Mouse (Mus musculus): ENCODE data around the gene Gna13. TPM values are rescaled to one million over a fixed set of nuclear protein-coding genes. Genes with fewer than 3 reads are reported as not detected.
A peak's percentile ranks its signal among the peaks of the same experiment; 100 is the strongest.

Gna13 gene
- total and polyA plus RNA-seq, 3 experiments: 51.0 to 102 (median 56.6) TPM

DNA sequence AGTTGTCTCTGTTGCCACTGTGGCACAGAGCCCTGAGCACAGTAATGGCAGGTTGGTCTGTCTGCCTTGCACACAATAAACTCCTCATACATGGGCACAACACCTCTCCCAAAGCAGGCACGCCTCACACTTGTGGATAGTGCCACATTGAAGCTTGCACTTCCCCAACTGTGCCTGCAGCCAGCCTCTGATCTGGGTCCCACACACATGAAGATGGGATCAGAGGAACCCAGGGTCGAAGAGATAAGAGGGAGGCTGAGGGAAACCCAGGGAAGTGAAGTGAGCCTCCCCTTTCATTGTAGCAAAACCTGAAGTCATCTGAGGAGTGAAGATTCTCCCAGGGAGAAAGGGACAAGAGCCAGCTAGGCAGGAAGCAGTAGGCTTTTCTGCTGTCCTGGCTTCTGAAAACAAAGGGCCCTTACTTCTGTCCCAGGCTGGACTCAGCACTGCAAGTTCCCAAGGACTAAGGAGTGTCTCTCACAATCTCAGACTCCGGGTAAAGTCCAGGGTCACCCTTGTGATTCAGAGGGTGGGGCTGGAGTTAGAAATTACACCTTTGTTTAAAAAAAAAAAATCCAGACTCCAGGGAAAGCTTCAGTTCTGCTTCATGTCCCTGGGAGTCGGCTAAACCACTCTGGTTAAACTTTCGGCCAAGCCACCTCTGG lies 12.8 kb upstream of the Gna13 start (continued):
- TF ChIP-seq ZC3H11A (IDR thresholded peaks at IDR 0.05; ENCODE audit: low read depth, low read length) (no peak; the same call in 1 of the 2 replicates), ZMIZ1 (IDR thresholded peaks at IDR 0.05; ENCODE audit: low read depth, low read length) (no peak), SIN3A (IDR thresholded peaks at IDR 0.05; ENCODE audit: low read length) (peak; percentile 76), UBTF (IDR thresholded peaks at IDR 0.05; ENCODE audit: borderline replicate concordance, insufficient read depth, low read depth, low read length) (no peak), MXI1 (IDR thresholded peaks at IDR 0.05; ENCODE audit: low read depth, low read length) (peak; percentile 60; the same call in 1 of the 2 replicates), TCF12 (IDR thresholded peaks at IDR 0.05; ENCODE audit: low read depth, low read length) (peak; percentile 94), JUND (IDR thresholded peaks at IDR 0.05; ENCODE audit: low read depth, low read length) (0 out of 2 replicates have a peak, but pooled peaks have one; percentile 3), ZKSCAN1 (IDR thresholded peaks at IDR 0.05; ENCODE audit: low read depth, low read length) (no peak), KAT2A (conservative IDR thresholded peaks at IDR 0.05; ENCODE audit: low read depth, low read length) (no peak)

DNA sequence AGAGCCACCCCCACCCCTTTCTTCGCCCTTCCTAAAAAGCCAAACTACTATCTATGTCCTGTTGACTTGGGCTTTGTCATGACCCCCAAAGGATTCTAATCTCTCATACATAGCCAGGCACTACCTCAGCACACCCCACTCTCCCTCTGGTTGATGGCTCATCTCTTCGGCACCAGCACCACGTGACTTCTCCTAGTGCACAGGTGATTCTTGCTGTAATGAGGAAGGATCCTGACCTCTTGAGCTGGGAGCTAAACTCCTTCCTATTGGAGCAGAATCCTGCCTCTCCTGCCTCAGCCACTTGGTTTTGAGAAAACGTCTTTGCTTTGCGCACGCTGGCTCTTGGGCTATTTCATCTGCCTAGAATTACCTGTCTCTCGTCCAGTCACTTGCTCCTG lies 12.3 kb upstream of the Gna13 start:
- H3K27ac ChIP-seq (ENCODE audit: control insufficient read depth, low read depth, low read length): no peak overlapping the region; the same call in 1 of the 2 replicates
- no peak overlapping the region for H3K4me3 ChIP-seq (ENCODE audit: control insufficient read depth in 1 of 2, insufficient read depth in 1 of 2, low read depth in 2 of 2, low read length in 2 of 2)
- DNase-seq (ENCODE audit: low read depth, low spot score): no peak
- TF ChIP-seq USF1 (IDR thresholded peaks at IDR 0.05; ENCODE audit: low read depth, low read length) (peak; percentile 71), ZMIZ1 (IDR thresholded peaks at IDR 0.05; ENCODE audit: low read depth, low read length) (no peak), MEF2A (IDR thresholded peaks at IDR 0.05; ENCODE audit: extremely low read depth, insufficient replicate concordance, low read depth, low read length, poor library complexity, severe bottlenecking) (no peak)
- H3K9ac ChIP-seq (ENCODE audit: control insufficient read depth, low read depth, low read length, poor library complexity, severe bottlenecking): no peak overlapping the region
- H3K79me2 ChIP-seq (ENCODE audit: control insufficient read depth, insufficient read depth, low read length, poor library complexity): no peaks in the 10 kb centered on the region
- peaks cover 0 to 36% of the 10 kb centered on the region in 2 experiments; a peak in 2 of 4 replicates for H3K36me3 ChIP-seq (ENCODE audit: control insufficient read depth in 1 of 2, insufficient read depth in 2 of 2, low read length in 2 of 2)
- no peaks in the 10 kb centered on the region for H3K9me3 ChIP-seq (replicated peaks; ENCODE audit: insufficient read depth, low read length)
- H3K27me3 ChIP-seq (ENCODE audit: control insufficient read depth in 1 of 2, insufficient read depth in 2 of 2, low read length in 2 of 2): no peaks in the 10 kb centered on the region
- peaks cover 33 to 52% of the 10 kb centered on the region in 2 experiments for H3K4me1 ChIP-seq (ENCODE audit: control insufficient read depth in 1 of 2, insufficient read depth in 2 of 2, low read length in 2 of 2)

DNA sequence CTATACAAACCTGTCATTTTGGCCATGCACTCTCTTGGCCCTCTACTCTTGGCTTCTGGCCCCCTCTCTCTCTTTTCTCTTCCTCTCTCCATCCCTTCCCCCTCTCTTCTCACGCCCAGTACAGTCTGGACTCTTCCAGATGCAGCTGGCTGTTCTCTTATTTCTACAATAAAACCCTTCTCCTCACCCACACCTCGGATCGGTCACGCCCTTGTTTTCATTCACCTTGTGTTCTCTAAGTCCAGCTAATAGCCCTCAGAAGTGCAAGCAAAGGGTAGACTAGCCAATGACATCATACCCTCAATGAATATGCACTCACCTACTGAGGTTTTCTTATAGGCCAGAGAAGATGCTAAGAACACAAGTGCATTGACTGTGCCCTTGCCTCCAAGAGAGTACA lies 11.1 kb upstream of the Gna13 start:
- DNase-seq (ENCODE audit: low read depth, low spot score): no peak
- H3K79me2 ChIP-seq (ENCODE audit: control insufficient read depth, insufficient read depth, low read length, poor library complexity): no peaks in the 10 kb centered on the region
- no peaks in the 10 kb centered on the region for H3K9me3 ChIP-seq (replicated peaks; ENCODE audit: insufficient read depth, low read length)
- no peak overlapping the region for H3K9ac ChIP-seq (ENCODE audit: control insufficient read depth, low read depth, low read length, poor library complexity, severe bottlenecking)
- no peak overlapping the region for H3K27ac ChIP-seq (ENCODE audit: control insufficient read depth, low read depth, low read length)
- H3K36me3 ChIP-seq (ENCODE audit: control insufficient read depth in 1 of 2, insufficient read depth in 2 of 2, low read length in 2 of 2): peaks cover 0 to 36% of the 10 kb centered on the region in 2 experiments; a peak in 2 of 4 replicates
- H3K27me3 ChIP-seq (ENCODE audit: control insufficient read depth in 1 of 2, insufficient read depth in 2 of 2, low read length in 2 of 2): no peaks in the 10 kb centered on the region
- H3K4me1 ChIP-seq (ENCODE audit: control insufficient read depth in 1 of 2, insufficient read depth in 2 of 2, low read length in 2 of 2): peaks cover 33 to 48% of the 10 kb centered on the region in 2 experiments
- TF ChIP-seq MYB (IDR thresholded peaks at IDR 0.05; ENCODE audit: low read depth, low read length) (no peak), POLR2AphosphoS2 (IDR thresholded peaks at IDR 0.05; ENCODE audit: low read length) (no peak), TBP (IDR thresholded peaks at IDR 0.05; ENCODE audit: low read depth, low read length) (no peak), MAZ (IDR thresholded peaks at IDR 0.05; ENCODE audit: low read depth, low read length) (no peak), ZNF384 (IDR thresholded peaks at IDR 0.05; ENCODE audit: low read depth, low read length) (no peak), USF1 (IDR thresholded peaks at IDR 0.05; ENCODE audit: low read depth, low read length) (no peak), SIN3A (IDR thresholded peaks at IDR 0.05; ENCODE audit: low read length) (no peak), POLR2A (IDR thresholded peaks at IDR 0.05; ENCODE audit: control insufficient read depth in 1 of 2, insufficient read depth in 1 of 2, low read depth in 1 of 2, low read length in 2 of 2, poor library complexity in 1 of 2) (no peak), SMC3 (IDR thresholded peaks at IDR 0.05; ENCODE audit: low read depth, low read length) (no peak), TCF12 (IDR thresholded peaks at IDR 0.05; ENCODE audit: low read depth, low read length) (no peak), TAL1 (IDR thresholded peaks at IDR 0.05; ENCODE audit: low read length) (no peak), ZKSCAN1 (IDR thresholded peaks at IDR 0.05; ENCODE audit: low read depth, low read length) (no peak), BHLHE40 (IDR thresholded peaks at IDR 0.05; ENCODE audit: borderline replicate concordance, low read depth, low read length) (no peak), CTCF (IDR thresholded peaks at IDR 0.05 in 2 of 3, conservative IDR thresholded peaks at IDR 0.05 in 1 of 3; ENCODE audit: control insufficient read depth in 1 of 3, insufficient read depth in 1 of 3, low read depth in 2 of 3, low read length in 3 of 3, poor library complexity in 1 of 3, severe bottlenecking in 1 of 3) (no peak), RCOR1 (IDR thresholded peaks at IDR 0.05; ENCODE audit: low read depth, low read length) (no peak), ZMIZ1 (IDR thresholded peaks at IDR 0.05; ENCODE audit: low read depth, low read length) (no peak), MAX (IDR thresholded peaks at IDR 0.05; ENCODE audit: low read length) (no peak)
- H3K4me3 ChIP-seq (ENCODE audit: control insufficient read depth in 1 of 2, insufficient read depth in 1 of 2, low read depth in 2 of 2, low read length in 2 of 2): no peak overlapping the region

Measured in MEL (cell line).